Mouse (Mus musculus): ENCODE measurements around the gene Klhl26.

- no peak for TF ChIP-seq CTCF (IDR thresholded peaks at IDR 0.05; ENCODE audit: low read depth, low read length)
- TF ChIP-seq POLR2A (IDR thresholded peaks at IDR 0.05; ENCODE audit: borderline replicate concordance, low read depth, low read length): no peak
Measured at GRCm38 (mm10) chr8:70405189-70405588, 71.6 kb downstream of the Klhl26 start.

Measured in bone marrow macrophage, adult 2 months (primary cell).